Mouse (Mus musculus): ENCODE data around the gene Satb1.

- no peak for TF ChIP-seq CTCF (IDR thresholded peaks at IDR 0.05; ENCODE audit: low read depth)
- TF ChIP-seq EP300 (IDR thresholded peaks at IDR 0.05; ENCODE audit: low read depth) = no peak
These were observed 90.6 kb downstream of the Satb1 start for GRCm38 (mm10) chr17:51742502-51742901.

Measured in heart, postnatal 0 days (tissue).